Mouse (Mus musculus) regulatory T cell (primary cell): Measurements from ENCODE around the gene Mtfp1.

ENCODE experiments used
- in situ Hi-C: fragments of 300-600 bp; cut with MboI, MseI; formaldehyde crosslinking; loops from one replicate; pipeline ENCODE4 v1.15.1; 2025; ENCODE audit warnings: high pct_unique_total_duplicates

Gene Mtfp1

DNA sequence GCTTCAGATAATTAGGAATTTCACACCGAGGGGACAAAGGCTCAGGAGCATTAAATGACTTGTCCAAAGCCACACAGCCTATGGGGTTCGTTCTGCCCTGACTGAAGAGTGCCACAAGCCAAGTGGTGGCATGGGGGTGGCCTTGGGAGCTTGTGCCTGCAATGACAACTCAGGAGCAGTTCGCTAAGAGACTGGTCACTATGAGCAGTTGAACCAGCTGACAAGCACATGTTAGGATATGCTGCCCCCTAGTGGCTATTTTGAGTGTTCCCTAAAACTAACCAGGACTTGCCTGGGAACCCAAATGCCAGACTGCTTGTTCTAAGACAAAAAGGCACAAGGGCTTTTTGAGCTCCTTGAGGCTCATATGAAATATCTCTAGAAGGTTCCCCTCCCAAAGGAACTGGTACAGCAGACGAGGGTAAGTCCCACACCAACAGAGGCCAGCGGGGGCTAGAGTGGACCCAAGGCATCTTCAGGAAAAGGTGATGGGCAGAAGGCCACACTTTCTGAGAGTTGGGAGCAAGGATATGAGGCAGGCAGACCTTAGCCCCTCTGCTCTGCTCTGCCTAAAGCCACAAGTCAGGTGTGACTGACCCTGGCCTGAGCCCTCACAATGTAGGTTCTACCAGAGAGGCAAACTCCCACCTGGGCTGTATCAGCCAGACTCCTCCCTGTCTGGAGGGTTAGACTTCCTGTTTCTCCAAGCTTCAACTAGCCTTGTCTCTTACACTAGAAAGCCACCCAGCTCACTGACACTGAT, 11.7 kb downstream of the Mtfp1 start:
- in situ Hi-C loops = no loop called here

GRCm38 (mm10) chr11:4080219-4080618, 15.0 kb downstream of the Mtfp1 start:
- in situ Hi-C loops = no loop called here

- in situ Hi-C loops = no loop called here
These were observed 16.8 kb downstream of the Mtfp1 start for GRCm38 (mm10) chr11:4078267-4078933.

- in situ Hi-C loops = no loop called here
These were observed 18.6 kb downstream of the Mtfp1 start for GRCm38 (mm10) chr11:4076633-4077032.

GRCm38 (mm10) chr11:4069664-4070063, 25.6 kb downstream of the Mtfp1 start:
- in situ Hi-C loops = no loop called here

- in situ Hi-C loops = no loop called here
These were observed 30.6 kb downstream of the Mtfp1 start, which contains the start of gene Sec14l3 for GRCm38 (mm10) chr11:4064627-4065122. Gene Sec14l3 (plus strand): TSS chr11:4064841.

DNA sequence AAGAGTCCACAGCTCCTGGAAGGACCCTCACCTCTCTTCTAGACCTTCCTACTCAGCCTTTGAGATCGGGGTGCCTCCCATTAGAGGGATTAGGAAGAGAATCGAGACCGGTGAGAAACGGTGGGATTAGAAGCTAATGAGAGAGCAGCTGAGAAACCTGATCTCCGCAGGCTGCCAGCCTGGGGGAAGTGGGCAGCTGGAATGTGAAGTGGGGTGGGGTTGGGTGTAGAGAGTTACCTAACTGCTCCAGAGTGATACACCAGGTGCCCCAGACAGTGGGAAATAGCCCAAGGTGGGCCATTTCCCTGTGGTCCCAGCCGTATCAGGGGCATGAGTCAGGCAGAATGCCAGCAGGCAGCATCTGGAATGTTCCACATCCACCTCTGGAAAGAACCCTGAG, 32.3 kb downstream of the Mtfp1 start:
- in situ Hi-C loops = no loop called here

GRCm38 (mm10) chr11:4062523-4062922, 32.7 kb downstream of the Mtfp1 start:
- in situ Hi-C loops = no loop called here

- in situ Hi-C loops = no loop called here
These were observed 34.2 kb downstream of the Mtfp1 start for GRCm38 (mm10) chr11:4060866-4061575.

GRCm38 (mm10) chr11:4053586-4053985, 41.7 kb downstream of the Mtfp1 start:
- in situ Hi-C loops = no loop called here

DNA sequence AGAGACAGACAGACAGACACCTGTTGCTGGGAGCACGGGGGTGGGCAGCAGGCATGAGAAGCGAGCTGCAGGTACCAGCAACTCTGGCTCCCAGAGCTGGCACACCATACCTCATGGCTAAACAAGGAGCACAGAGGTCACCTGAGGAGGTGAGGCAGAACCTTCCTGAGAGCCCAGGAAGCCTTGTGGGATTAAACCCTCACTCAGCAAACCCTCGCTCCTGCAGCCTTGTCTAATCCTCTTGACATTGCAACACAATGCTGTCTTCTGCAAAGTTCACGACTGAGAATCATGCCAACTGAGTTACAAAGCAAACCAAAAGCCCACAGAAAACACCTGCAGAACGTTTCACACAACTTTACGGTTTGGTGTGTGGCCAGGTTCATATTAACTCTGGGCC, 46.8 kb downstream of the Mtfp1 start:
- in situ Hi-C loops = no loop called here

- in situ Hi-C loops = no loop called here
These were observed 47.5 kb downstream of the Mtfp1 start for GRCm38 (mm10) chr11:4047766-4048165.

DNA sequence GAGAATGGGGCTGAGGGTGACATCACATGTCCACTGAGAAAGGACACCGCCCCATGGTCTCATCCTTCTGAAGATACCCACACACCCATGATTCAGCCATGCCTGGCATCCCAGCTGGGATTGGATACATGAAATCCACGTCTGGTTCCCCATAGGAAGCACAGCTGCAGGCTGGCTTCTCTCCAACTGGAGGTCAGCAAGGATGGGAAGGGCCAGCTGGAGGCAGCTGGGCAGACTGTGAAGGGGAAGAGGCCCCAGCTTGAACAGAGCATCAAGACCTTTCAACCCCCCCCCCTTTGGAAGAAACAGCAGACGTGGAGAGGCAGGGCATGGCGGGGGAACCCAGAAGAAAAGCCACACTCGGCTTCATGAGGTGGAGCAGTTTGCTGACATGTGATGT, 48.7 kb downstream of the Mtfp1 start:
- in situ Hi-C loops = no loop called here

DNA sequence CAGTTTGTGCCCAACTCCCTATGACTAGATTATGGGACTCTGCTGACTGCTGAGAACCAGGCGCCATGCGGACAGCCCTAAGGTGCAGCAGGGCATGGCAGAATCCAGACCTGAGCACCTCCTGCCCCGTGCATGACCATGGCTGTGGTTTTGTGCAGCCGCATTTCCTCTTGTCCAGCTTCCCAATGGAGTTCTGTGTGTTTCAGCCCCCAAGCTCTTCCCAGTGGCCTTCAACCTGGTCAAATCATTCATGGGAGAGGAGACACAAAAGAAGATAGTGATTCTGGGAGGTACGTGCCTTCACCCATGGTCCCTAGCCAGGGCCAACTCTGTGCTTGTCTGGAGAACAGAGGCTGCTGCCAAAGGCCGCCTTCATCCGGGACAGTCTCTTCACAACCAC, 52.2 kb downstream of the Mtfp1 start:
- in situ Hi-C loops = no loop called here
